Mouse (Mus musculus): ENCODE measurements around the gene Gm6871.
"Not testable (repeated sequence)": the region's sequence is repeated elsewhere in the genome, so short reads cannot be mapped to it uniquely, and the experiment has no call there.

DNA sequence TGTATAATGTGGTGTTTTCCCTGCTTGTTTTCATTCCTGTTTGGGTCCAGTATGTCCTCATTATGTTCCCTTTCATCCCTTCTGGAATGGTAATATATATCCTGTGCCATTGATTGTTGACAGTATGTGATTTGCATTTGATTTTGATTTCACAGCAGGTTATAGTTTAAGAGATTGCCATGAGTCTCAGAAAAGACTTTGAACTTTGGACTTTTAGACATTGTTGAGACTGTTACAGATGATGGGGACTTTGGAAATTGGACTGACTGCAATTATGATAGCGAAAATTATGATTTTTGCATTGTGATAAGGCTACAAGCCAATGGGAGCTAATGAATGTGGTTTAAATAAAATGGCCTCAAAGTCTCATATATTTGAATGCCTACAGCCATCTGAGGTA lies 42.8 kb upstream of the Gm6871 start:
- not testable (repeated sequence) for TF ChIP-seq CTCF (IDR thresholded peaks at IDR 0.05; ENCODE audit: low read depth, low read length); POLR2A (IDR thresholded peaks at IDR 0.05; ENCODE audit: extremely low read depth, insufficient read depth, low read length)
